Mouse (Mus musculus) embryo, embryonic 11.5 days (tissue): ENCODE data around the gene Osbpl8.

ENCODE experiments used
- DNase-seq: peaks from one replicate; pipeline ENCODE4 v3.0.0-alpha.2; 2012; ENCODE audit warnings: low read depth, low spot score

The Osbpl8 gene

GRCm38 (mm10) chr10:111313282-111313681 is 148.7 kb downstream of the Osbpl8 start:
- DNase-seq, result no peak

- DNase-seq, result no peak
Measured at GRCm38 (mm10) chr10:111314636-111315395, 150.3 kb downstream of the Osbpl8 start.

- DNase-seq, result no peak
Measured at GRCm38 (mm10) chr10:111315940-111316339, 151.4 kb downstream of the Osbpl8 start.

- no peak for DNase-seq
Measured at GRCm38 (mm10) chr10:111318021-111318420, 153.5 kb downstream of the Osbpl8 start.

GRCm38 (mm10) chr10:111318805-111319500 is 154.4 kb downstream of the Osbpl8 start:
- DNase-seq, result no peak

- no peak for DNase-seq
Measured at GRCm38 (mm10) chr10:111320579-111320978, 156.0 kb downstream of the Osbpl8 start.

- DNase-seq, result no peak
Measured at GRCm38 (mm10) chr10:111327957-111328356, 163.4 kb downstream of the Osbpl8 start.

GRCm38 (mm10) chr10:111329326-111329725 is 164.8 kb downstream of the Osbpl8 start:
- no peak for DNase-seq

- DNase-seq, result no peak
Measured at GRCm38 (mm10) chr10:111334902-111335301, 170.3 kb downstream of the Osbpl8 start.

GRCm38 (mm10) chr10:111335517-111336352 is 171.2 kb downstream of the Osbpl8 start:
- DNase-seq, result no peak

- no peak for DNase-seq
Measured at GRCm38 (mm10) chr10:111336353-111336713, 171.8 kb downstream of the Osbpl8 start.

GRCm38 (mm10) chr10:111339296-111339695 is 174.7 kb downstream of the Osbpl8 start:
- DNase-seq, result no peak

GRCm38 (mm10) chr10:111341761-111342160 is 177.2 kb downstream of the Osbpl8 start:
- DNase-seq, result no peak

GRCm38 (mm10) chr10:111343555-111343954 is 179.0 kb downstream of the Osbpl8 start:
- no peak for DNase-seq
